Mouse (Mus musculus) midbrain, embryonic 14.5 days (tissue): ENCODE data around the gene Cactin. TPM values are rescaled to one million over a fixed set of nuclear protein-coding genes. Genes with fewer than 3 reads are reported as not detected.

Experiments
- ATAC-seq: fragments of 200-750 bp; cut with Nextera tagmentation; 2 replicates; pipeline ENCODE4 v1.8.0; 2017; ENCODE audit warnings: moderate number of reproducible peaks, moderate library complexity; ENCODE audit not compliant: low FRiP score, low TSS enrichment
- DNase-seq: peaks from one replicate; pipeline ENCODE4 v3.0.0-alpha.2; 2015
- H3K27ac ChIP-seq: fragments of 300-500 bp; sonication (generic); replicated peaks from 2 replicates; pipeline ENCODE4 v1.5.1; 2014; ENCODE audit warnings: mild to moderate bottlenecking, low read depth, low read length, moderate library complexity
- H3K27me3 ChIP-seq: fragments of 300-500 bp; sonication (generic); 2 replicates; pipeline ENCODE4 v1.6.1; 2014; ENCODE audit warnings: low read length, control low read depth, mixed read lengths; ENCODE audit not compliant: control insufficient read depth, insufficient read depth
- H3K36me3 ChIP-seq: fragments of 300-500 bp; sonication (generic); 2 replicates; pipeline ENCODE4 v1.6.1; 2014; ENCODE audit warnings: low read length, control low read depth; ENCODE audit not compliant: control insufficient read depth, insufficient read depth
- H3K4me1 ChIP-seq: fragments of 300-500 bp; sonication (generic); 2 replicates; pipeline ENCODE4 v1.6.1; 2014; ENCODE audit warnings: mild to moderate bottlenecking, antibody characterized with exemption, low read length, control low read depth; ENCODE audit not compliant: control insufficient read depth, insufficient read depth
- H3K4me2 ChIP-seq: fragments of 300-500 bp; sonication (generic); 2 replicates; pipeline ENCODE4 v1.6.1; 2014; ENCODE audit warnings: mild to moderate bottlenecking, low read length, moderate library complexity
- H3K4me3 ChIP-seq: fragments of 300-500 bp; sonication (generic); replicated peaks from 2 replicates; pipeline ENCODE4 v1.5.1; 2014; ENCODE audit warnings: low read depth, low read length
- H3K9ac ChIP-seq: fragments of 300-500 bp; sonication (generic); replicated peaks from 2 replicates; pipeline ENCODE4 v1.6.1; 2014; ENCODE audit warnings: mild to moderate bottlenecking, low read length, moderate library complexity
- H3K9me3 ChIP-seq: fragments of 300-500 bp; sonication (generic); 2 replicates; pipeline ENCODE4 v1.6.1; 2016; ENCODE audit warnings: low read length, control low read depth, mixed read lengths; ENCODE audit not compliant: control insufficient read depth
- WGBS: fragments of 180-500 bp; shearing (Covaris S2); extraction: QIAGEN DNeasy Blood & Tissue Kit; methylation state at CpG from one replicate; pipeline ENCODE4 v1.1.7; 2014; 5-methylcytosine and 5-hydroxymethylcytosine counted together
- polyA plus RNA-seq: library from polyadenylated mRNA; unstranded; fragments of >200 nt; fragmentation: Nextera tagmentation; extraction: Ambion mirVana; gene quantifications from 2 replicates; pipeline ENCODE4 v1.2.1, GENCODE M21; 2014

The Cactin gene
- polyA plus RNA-seq, 1 experiment from 2014 or later = 22.8 TPM

GRCm38 (mm10) chr10:81358209-81358608, 37.3 kb downstream of the Cactin start:
- peak overlapping the region; percentile 74 for H3K4me3 ChIP-seq
- peaks cover 12% of the 10 kb centered on the region for H3K4me1 ChIP-seq
- no peak overlapping the region for H3K27ac ChIP-seq
- no peaks in the 10 kb centered on the region for H3K9me3 ChIP-seq
- peak overlapping the region; percentile 81; the same call in 1 of the 2 replicates for H3K9ac ChIP-seq
- peaks cover 2% of the 10 kb centered on the region; the same call in 1 of the 2 replicates for H3K36me3 ChIP-seq
- H3K27me3 ChIP-seq = peaks cover 5% of the 10 kb centered on the region; the same call in 1 of the 2 replicates
- DNase-seq = no peak
- H3K4me2 ChIP-seq = peak overlapping the region; percentile 97
- WGBS = 21% methylated on average over 4 of the region's 4 CpGs
- no peak for ATAC-seq

DNA sequence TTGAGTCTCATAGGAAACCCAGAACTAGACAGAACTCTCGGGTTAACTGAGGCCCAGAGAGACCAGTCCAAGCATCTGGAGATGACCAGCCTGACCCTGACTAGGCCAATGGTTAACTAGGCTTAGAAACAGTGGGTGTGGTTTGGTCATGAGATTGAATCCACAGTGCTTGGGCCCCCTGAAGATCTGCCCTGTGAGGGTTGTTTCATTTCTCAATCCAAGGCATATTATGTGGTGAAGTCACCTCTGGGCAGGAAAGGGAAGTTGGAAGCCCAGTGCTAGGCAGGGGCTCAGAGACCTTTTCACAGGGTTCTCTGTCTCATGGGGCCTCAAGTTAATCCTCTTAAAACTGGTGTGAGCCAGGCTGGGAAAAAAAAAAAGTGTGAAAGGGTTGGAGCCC, 37.9 kb downstream of the Cactin start:
- peaks cover 16% of the 10 kb centered on the region for H3K4me1 ChIP-seq
- H3K9me3 ChIP-seq = no peaks in the 10 kb centered on the region
- DNase-seq = no peak
- H3K4me3 ChIP-seq = no peak overlapping the region; the same call in 1 of the 2 replicates
- no peak overlapping the region for H3K27ac ChIP-seq
- peaks cover 2% of the 10 kb centered on the region; the same call in 1 of the 2 replicates for H3K36me3 ChIP-seq
- H3K9ac ChIP-seq = peak overlapping the region; percentile 81; the same call in 1 of the 2 replicates
- no peak for ATAC-seq
- peaks cover 6% of the 10 kb centered on the region; the same call in 1 of the 2 replicates for H3K27me3 ChIP-seq
- 62% methylated on average over 1 of the region's 1 CpGs for WGBS
- peak overlapping the region; percentile 97 for H3K4me2 ChIP-seq

DNA sequence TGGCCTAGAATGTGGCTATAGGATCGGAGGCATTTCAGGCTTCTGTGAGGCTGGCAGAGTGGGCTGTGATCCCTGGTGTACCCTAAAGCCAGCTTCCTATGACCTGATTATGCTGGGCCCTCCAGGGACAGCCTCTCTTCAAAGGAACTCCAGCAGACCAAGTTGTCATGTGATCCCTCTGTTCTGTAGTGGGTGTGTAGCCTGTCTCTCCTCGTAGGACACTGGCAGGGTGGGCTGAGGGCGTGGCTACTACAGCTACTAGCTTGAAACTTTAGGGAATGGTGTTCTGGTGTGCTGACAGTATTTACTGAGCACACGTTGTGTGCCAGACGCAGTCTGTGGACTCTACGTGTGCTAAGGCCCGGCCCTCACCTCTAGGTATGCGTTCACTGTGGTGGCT, 39.8 kb downstream of the Cactin start:
- WGBS = 73% methylated on average over 8 of the region's 8 CpGs
- Histone ChIP-seq H3K27me3 (peaks cover 14% of the 10 kb centered on the region; the same call in 1 of the 2 replicates), H3K4me3 (no peak overlapping the region), H3K4me1 (peaks cover 31% of the 10 kb centered on the region), H3K36me3 (peaks cover 2% of the 10 kb centered on the region; the same call in 1 of the 2 replicates), H3K27ac (no peak overlapping the region), H3K9me3 (no peaks in the 10 kb centered on the region), H3K9ac (no peak overlapping the region), H3K4me2 (no peak overlapping the region)
- ATAC-seq (no peak), DNase-seq (no peak)

- H3K9ac ChIP-seq = no peak overlapping the region
- WGBS = 75% methylated on average over 12 of the region's 12 CpGs
- DNase-seq (no peak), ATAC-seq (no peak)
- H3K9me3 ChIP-seq = no peaks in the 10 kb centered on the region
- peaks cover 15% of the 10 kb centered on the region for H3K36me3 ChIP-seq
- H3K27me3 ChIP-seq = peaks cover 14% of the 10 kb centered on the region; the same call in 1 of the 2 replicates
- no peak overlapping the region for H3K4me3 ChIP-seq
- H3K4me2 ChIP-seq = no peak overlapping the region
- H3K4me1 ChIP-seq = peaks cover 32% of the 10 kb centered on the region
- no peak overlapping the region for H3K27ac ChIP-seq
These were observed 41.5 kb downstream of the Cactin start for GRCm38 (mm10) chr10:81362336-81362949.

- Histone ChIP-seq H3K4me1 (peaks cover 25% of the 10 kb centered on the region), H3K27ac (no peak overlapping the region), H3K4me3 (peak overlapping the region; percentile 23; the same call in 1 of the 2 replicates), H3K27me3 (peaks cover 14% of the 10 kb centered on the region; the same call in 1 of the 2 replicates), H3K4me2 (peak overlapping the region; percentile 53), H3K9ac (peak overlapping the region; percentile 37; the same call in 1 of the 2 replicates), H3K9me3 (no peaks in the 10 kb centered on the region), H3K36me3 (peaks cover 27% of the 10 kb centered on the region)
- DNase-seq (peak; percentile 47), ATAC-seq (no peak)
- WGBS = 13% methylated on average over 53 of the region's 54 CpGs
These were observed 42.8 kb downstream of the Cactin start for GRCm38 (mm10) chr10:81363436-81364346.

GRCm38 (mm10) chr10:81364666-81365065, 43.8 kb downstream of the Cactin start:
- Histone ChIP-seq H3K4me1 (peaks cover 20% of the 10 kb centered on the region), H3K4me2 (peak overlapping the region; percentile 53), H3K27ac (no peak overlapping the region), H3K9me3 (no peaks in the 10 kb centered on the region), H3K4me3 (peak overlapping the region; percentile 23; the same call in 1 of the 2 replicates), H3K27me3 (peaks cover 14% of the 10 kb centered on the region; the same call in 1 of the 2 replicates), H3K9ac (peak overlapping the region; percentile 36; the same call in 1 of the 2 replicates), H3K36me3 (peaks cover 37% of the 10 kb centered on the region)
- ATAC-seq = no peak
- WGBS = 12% methylated on average over 28 of the region's 28 CpGs
- DNase-seq = peak; percentile 38

- ATAC-seq = no peak
- 25% methylated on average over 4 of the region's 4 CpGs for WGBS
- peaks cover 20% of the 10 kb centered on the region for H3K4me1 ChIP-seq
These were observed 44.2 kb downstream of the Cactin start for GRCm38 (mm10) chr10:81365073-81365472.

DNA sequence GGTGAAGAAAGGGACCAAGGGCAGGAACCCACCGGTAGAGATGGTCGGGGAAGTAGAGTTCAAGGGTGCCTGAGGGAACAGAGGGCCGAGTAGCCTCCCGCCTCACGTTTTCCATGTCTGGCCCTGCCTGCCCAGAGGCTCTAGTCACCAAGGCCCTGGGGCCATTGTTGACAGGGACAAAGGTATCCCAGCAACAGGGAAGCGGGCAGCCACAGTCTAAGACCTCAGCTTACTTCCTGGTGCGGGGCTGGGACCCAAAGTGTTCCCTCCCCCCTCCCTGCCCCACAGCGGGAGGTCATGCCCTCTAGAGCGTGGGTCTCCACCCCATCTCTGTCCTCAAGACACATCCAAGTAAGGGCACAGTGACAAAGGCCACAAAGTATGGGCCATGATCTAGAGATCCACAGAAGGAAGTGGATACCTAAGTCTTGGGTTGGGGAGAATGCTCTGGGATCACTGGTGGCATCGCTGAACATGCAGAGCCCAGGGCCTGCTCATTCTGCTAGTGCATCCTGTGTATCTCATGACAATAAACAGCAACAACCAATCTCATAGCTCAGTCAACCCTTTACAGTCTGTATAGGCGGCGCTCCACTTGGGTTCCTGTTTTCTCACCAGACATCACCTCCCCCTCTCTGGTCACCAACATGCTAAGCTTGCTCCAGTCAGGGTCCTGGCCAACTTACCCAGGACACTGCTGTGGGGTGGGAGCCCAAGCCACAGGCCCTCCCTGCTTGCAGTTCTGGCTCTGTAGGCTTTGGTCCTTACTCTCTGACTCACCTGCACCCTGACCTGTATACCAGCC, 45.0 kb downstream of the Cactin start, which contains the start of gene 4930404N11Rik:
TSS of gene 4930404N11Rik (minus strand) at position 145 of the 805 bp plus-strand sequence.
- Histone ChIP-seq H3K4me1 (peaks cover 20% of the 10 kb centered on the region), H3K4me3 (peak within 1 kb of the TSS; percentile 23; the same call in 1 of the 2 replicates), H3K27ac (no peak within 1 kb of the TSS), H3K9me3 (no peaks in the 10 kb centered on the region), H3K4me2 (peak within 1 kb of the TSS; percentile 53), H3K36me3 (peaks cover 47% of the 10 kb centered on the region), H3K27me3 (peaks cover 14% of the 10 kb centered on the region; the same call in 1 of the 2 replicates), H3K9ac (peak within 1 kb of the TSS; percentile 36; the same call in 1 of the 2 replicates)
- peak; percentile 52 for DNase-seq
- ATAC-seq = no peak
- WGBS = 16% methylated on average over 12 of the region's 12 CpGs

More at GRCm38 (mm10) chr10:81365073-81365472, 44.2 kb downstream of the Cactin start:
- Histone ChIP-seq H3K27ac (no peak overlapping the region), H3K27me3 (peaks cover 14% of the 10 kb centered on the region; the same call in 1 of the 2 replicates), H3K9me3 (no peaks in the 10 kb centered on the region), H3K9ac (no peak overlapping the region), H3K4me2 (no peak overlapping the region; the same call in 1 of the 2 replicates), H3K36me3 (peaks cover 41% of the 10 kb centered on the region), H3K4me3 (peak overlapping the region; percentile 23; the same call in 1 of the 2 replicates)
- no peak for DNase-seq
